Mouse (Mus musculus): ENCODE data around the gene Lama2. TPM values are rescaled to one million over a fixed set of nuclear protein-coding genes. Genes with fewer than 3 reads are reported as not detected.
"Not testable (repeated sequence)": the region's sequence is repeated elsewhere in the genome, so short reads cannot be mapped to it uniquely, and the experiment has no call there.

The Lama2 gene
- polyA plus RNA-seq, 1 experiment from 2014 or later = 9.4 TPM

DNA sequence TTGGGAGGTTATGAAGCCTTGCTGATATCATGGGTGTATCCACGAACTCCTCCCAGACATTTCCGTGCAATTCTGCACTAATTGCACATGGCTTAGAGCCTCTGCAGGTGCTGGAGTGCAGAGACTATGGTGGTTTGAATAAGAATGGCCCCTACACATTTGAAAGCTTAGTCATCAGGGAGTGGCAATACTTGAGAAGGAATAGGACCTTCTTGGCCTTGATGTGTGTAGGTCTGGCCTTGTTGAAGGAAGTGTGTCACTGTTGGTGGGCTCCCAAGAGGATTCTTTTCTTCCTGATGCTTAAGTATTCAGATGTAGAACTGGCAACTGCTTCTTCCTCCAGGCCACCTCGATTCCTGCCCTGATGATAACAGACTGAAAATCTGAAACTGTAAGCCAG, 661.0 kb downstream of the Lama2 start:
- H3K36me3 ChIP-seq (ENCODE audit: control insufficient read depth, insufficient read depth, low read length) = no peaks in the 10 kb centered on the region
- H3K27me3 ChIP-seq (ENCODE audit: control insufficient read depth, insufficient read depth, low read length) = no peaks in the 10 kb centered on the region
- ATAC-seq (ENCODE audit: insufficient read depth, low FRiP score, low TSS enrichment) (no peak), DNase-seq (ENCODE audit: low spot score) (no peak)
- H3K9me3 ChIP-seq (ENCODE audit: control insufficient read depth, low read length) = no peaks in the 10 kb centered on the region
- H3K27ac ChIP-seq (ENCODE audit: low read depth, low read length) = no peak overlapping the region
- WGBS = 77% methylated on average over 3 of the region's 3 CpGs
- no peaks in the 10 kb centered on the region for H3K4me1 ChIP-seq (ENCODE audit: control insufficient read depth, insufficient read depth, low read length)
- H3K4me3 ChIP-seq (ENCODE audit: low read depth, low read length) = no peak overlapping the region
- H3K4me2 ChIP-seq (ENCODE audit: low read depth) = no peak overlapping the region
- H3K9ac ChIP-seq (ENCODE audit: low read length) = no peak overlapping the region

DNA sequence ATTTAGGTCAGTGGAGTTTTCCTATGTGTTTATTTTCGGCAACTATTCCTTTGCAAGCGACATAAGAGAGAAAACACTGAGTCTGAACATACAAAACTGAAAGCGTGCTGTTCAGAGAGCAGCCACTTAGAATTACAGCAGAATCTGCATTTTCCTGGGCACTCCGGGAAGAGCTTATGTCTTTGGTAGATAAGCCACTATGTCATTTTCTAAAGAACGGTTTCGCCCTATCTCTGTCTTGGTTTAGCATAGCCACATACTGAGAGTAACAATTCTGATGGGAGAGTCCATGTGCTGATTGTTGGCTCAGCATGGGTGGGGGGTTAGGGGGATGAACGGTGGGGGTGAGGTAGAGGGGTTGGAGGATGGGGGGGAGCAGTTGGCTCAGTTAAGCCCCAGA, 669.1 kb downstream of the Lama2 start:
- Histone ChIP-seq H3K36me3 (ENCODE audit: control insufficient read depth, insufficient read depth, low read length) (no peaks in the 10 kb centered on the region), H3K27ac (ENCODE audit: low read depth, low read length) (no peak overlapping the region), H3K9ac (ENCODE audit: low read length) (no peak overlapping the region), H3K9me3 (ENCODE audit: control insufficient read depth, low read length) (no peaks in the 10 kb centered on the region), H3K4me3 (ENCODE audit: low read depth, low read length) (no peak overlapping the region), H3K4me2 (ENCODE audit: low read depth) (no peak overlapping the region), H3K27me3 (ENCODE audit: control insufficient read depth, insufficient read depth, low read length) (no peaks in the 10 kb centered on the region), H3K4me1 (ENCODE audit: control insufficient read depth, insufficient read depth, low read length) (no peaks in the 10 kb centered on the region)
- no peak for DNase-seq (ENCODE audit: low spot score)
- 89% methylated on average over 7 of the region's 7 CpGs for WGBS
- no peak for ATAC-seq (ENCODE audit: insufficient read depth, low FRiP score, low TSS enrichment)

DNA sequence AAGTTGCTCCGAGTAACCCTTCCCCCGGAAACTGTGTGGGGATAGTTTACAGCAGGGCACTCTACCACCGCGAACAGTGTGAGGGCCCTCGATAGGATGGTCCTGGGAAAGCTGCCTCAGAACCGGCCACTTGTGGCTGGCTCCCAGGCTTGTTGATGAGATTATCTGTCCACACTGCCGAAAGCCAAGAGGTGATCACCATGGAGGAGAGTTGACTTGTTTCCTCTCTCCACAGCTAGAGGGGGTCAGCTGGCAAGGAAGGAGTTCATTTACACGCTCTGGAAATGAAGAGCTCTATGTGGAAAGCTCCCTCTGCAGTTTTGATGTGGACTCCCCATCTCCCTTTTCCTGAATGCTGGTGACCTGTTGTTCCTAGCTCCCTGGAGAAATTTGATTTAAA, 669.9 kb downstream of the Lama2 start:
- no peaks in the 10 kb centered on the region for H3K36me3 ChIP-seq (ENCODE audit: control insufficient read depth, insufficient read depth, low read length)
- no peaks in the 10 kb centered on the region for H3K4me1 ChIP-seq (ENCODE audit: control insufficient read depth, insufficient read depth, low read length)
- 82% methylated on average over 8 of the region's 8 CpGs for WGBS
- no peak overlapping the region for H3K4me3 ChIP-seq (ENCODE audit: low read depth, low read length)
- H3K27me3 ChIP-seq (ENCODE audit: control insufficient read depth, insufficient read depth, low read length) = no peaks in the 10 kb centered on the region
- no peak overlapping the region for H3K27ac ChIP-seq (ENCODE audit: low read depth, low read length)
- DNase-seq (ENCODE audit: low spot score) = no peak
- H3K4me2 ChIP-seq (ENCODE audit: low read depth) = no peak overlapping the region
- H3K9ac ChIP-seq (ENCODE audit: low read length) = no peak overlapping the region
- no peaks in the 10 kb centered on the region for H3K9me3 ChIP-seq (ENCODE audit: control insufficient read depth, low read length)
- no peak for ATAC-seq (ENCODE audit: insufficient read depth, low FRiP score, low TSS enrichment)

DNA sequence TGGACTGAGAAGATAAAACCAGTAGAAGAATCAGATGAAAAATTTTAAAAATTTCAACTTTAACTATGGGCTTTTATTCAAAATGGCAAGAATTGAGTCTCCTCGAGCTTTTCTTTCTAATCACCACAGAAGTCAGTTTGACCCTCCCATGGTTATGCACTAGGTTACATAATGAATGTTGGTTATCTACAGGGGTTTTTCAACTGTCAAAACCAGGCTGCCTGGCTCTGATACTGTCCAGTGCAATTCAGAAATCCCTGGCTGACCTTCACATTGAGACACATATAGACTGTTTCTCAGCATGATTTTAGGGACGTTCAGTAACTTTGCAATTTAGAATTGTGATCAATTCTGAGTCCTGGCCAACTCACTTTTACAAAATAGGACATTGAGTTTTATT, 671.2 kb downstream of the Lama2 start:
- H3K4me3 ChIP-seq (ENCODE audit: low read depth, low read length) = no peak overlapping the region
- no peaks in the 10 kb centered on the region for H3K36me3 ChIP-seq (ENCODE audit: control insufficient read depth, insufficient read depth, low read length)
- 82% methylated on average over 2 of the region's 2 CpGs for WGBS
- no peak overlapping the region for H3K27ac ChIP-seq (ENCODE audit: low read depth, low read length)
- H3K27me3 ChIP-seq (ENCODE audit: control insufficient read depth, insufficient read depth, low read length) = no peaks in the 10 kb centered on the region
- no peak overlapping the region for H3K4me2 ChIP-seq (ENCODE audit: low read depth)
- no peaks in the 10 kb centered on the region for H3K9me3 ChIP-seq (ENCODE audit: control insufficient read depth, low read length)
- DNase-seq (ENCODE audit: low spot score) (no peak), ATAC-seq (ENCODE audit: insufficient read depth, low FRiP score, low TSS enrichment) (no peak)
- H3K4me1 ChIP-seq (ENCODE audit: control insufficient read depth, insufficient read depth, low read length) = no peaks in the 10 kb centered on the region
- no peak overlapping the region for H3K9ac ChIP-seq (ENCODE audit: low read length)

DNA sequence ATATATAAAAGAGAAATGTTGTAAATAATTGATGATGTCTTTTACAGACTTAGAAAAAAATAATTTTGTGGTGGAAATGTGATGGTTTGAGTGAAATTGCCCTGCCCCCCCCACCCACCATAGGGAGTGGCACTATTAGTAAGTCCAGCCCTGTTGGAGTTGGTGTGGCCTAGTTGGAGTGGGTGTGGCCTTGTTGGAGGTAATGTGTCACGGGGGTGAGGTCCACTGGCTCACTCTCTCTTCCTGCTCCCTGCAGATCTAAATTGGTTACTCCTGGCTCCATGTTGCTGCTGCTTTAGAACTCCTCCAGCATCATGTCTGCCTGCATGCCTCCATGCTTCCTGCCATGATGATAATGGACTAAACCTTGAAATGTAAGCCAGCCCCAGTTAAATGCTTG, 680.0 kb downstream of the Lama2 start:
- ATAC-seq (ENCODE audit: insufficient read depth, low FRiP score, low TSS enrichment) (no peak), DNase-seq (ENCODE audit: low spot score) (no peak)
- 72% methylated on average over 1 of the region's 1 CpGs for WGBS

DNA sequence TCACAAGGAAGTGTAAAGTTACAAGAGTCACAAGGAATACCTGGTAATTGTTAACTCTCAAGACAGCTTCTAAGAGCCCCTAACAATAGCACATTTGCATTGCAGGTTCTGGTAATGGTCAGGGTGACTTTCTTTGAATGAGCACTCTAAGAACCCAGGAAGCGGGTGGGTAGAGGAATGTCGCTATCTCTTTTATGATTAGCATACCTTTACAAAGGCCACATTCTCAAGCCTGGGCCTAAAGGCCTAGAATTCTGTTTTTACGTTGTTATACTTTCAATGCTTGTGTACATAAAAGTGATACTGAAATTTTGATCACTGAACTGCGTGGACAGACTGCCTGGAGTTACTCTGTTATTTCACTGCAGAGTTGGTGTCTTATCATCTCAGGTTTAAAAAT, 681.1 kb downstream of the Lama2 start:
- H3K27ac ChIP-seq (ENCODE audit: low read depth, low read length); ATAC-seq (ENCODE audit: insufficient read depth, low FRiP score, low TSS enrichment); H3K9me3 ChIP-seq (ENCODE audit: control insufficient read depth, low read length); H3K4me2 ChIP-seq (ENCODE audit: low read depth); H3K9ac ChIP-seq (ENCODE audit: low read length); H3K4me3 ChIP-seq (ENCODE audit: low read depth, low read length); H3K27me3 ChIP-seq (ENCODE audit: control insufficient read depth, insufficient read depth, low read length); H3K4me1 ChIP-seq (ENCODE audit: control insufficient read depth, insufficient read depth, low read length); DNase-seq (ENCODE audit: low spot score); H3K36me3 ChIP-seq (ENCODE audit: control insufficient read depth, insufficient read depth, low read length): not testable (repeated sequence)
- 83% methylated on average over 4 of the region's 4 CpGs for WGBS

More for the DNA sequence above, 680.0 kb downstream of the Lama2 start:
- Histone ChIP-seq H3K9me3 (ENCODE audit: control insufficient read depth, low read length) (no peaks in the 10 kb centered on the region), H3K4me3 (ENCODE audit: low read depth, low read length) (no peak overlapping the region), H3K4me1 (ENCODE audit: control insufficient read depth, insufficient read depth, low read length) (no peaks in the 10 kb centered on the region), H3K36me3 (ENCODE audit: control insufficient read depth, insufficient read depth, low read length) (no peaks in the 10 kb centered on the region), H3K27ac (ENCODE audit: low read depth, low read length) (no peak overlapping the region), H3K27me3 (ENCODE audit: control insufficient read depth, insufficient read depth, low read length) (no peaks in the 10 kb centered on the region), H3K4me2 (ENCODE audit: low read depth) (no peak overlapping the region), H3K9ac (ENCODE audit: low read length) (no peak overlapping the region)

DNA sequence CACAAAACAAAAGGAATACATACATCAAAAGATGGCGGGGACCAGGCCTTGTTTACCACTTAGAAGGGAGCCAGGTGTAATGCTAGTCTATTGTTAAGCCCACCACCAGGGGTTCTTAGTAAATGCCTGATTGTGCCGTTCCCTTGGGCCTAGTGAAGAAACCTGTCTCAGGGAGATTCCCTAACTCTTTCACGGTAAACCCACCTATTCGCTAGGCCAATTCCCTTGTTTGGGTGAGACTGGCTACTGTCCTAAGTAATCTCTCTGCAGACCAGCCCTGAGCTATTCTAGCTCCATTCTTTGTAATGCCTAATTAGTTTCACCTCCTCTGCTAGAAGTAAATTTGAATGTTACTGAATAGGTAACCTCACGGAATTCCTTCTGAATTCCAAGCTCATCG, 683.5 kb downstream of the Lama2 start:
- not testable (repeated sequence) for H3K27ac ChIP-seq (ENCODE audit: low read depth, low read length); H3K4me3 ChIP-seq (ENCODE audit: low read depth, low read length); H3K36me3 ChIP-seq (ENCODE audit: control insufficient read depth, insufficient read depth, low read length); H3K4me2 ChIP-seq (ENCODE audit: low read depth); H3K27me3 ChIP-seq (ENCODE audit: control insufficient read depth, insufficient read depth, low read length); H3K9me3 ChIP-seq (ENCODE audit: control insufficient read depth, low read length); ATAC-seq (ENCODE audit: insufficient read depth, low FRiP score, low TSS enrichment); DNase-seq (ENCODE audit: low spot score); H3K4me1 ChIP-seq (ENCODE audit: control insufficient read depth, insufficient read depth, low read length); H3K9ac ChIP-seq (ENCODE audit: low read length)
- WGBS = 93% methylated on average over 6 of the region's 6 CpGs
